Mouse (Mus musculus): Measurements from ENCODE around the gene Rhox4c. TPM values are rescaled to one million over a fixed set of nuclear protein-coding genes. Genes with fewer than 3 reads are reported as not detected.
"Not testable (repeated sequence)": the region's sequence is repeated elsewhere in the genome, so short reads cannot be mapped to it uniquely, and the experiment has no call there.

Rhox4c gene
- not detected in 2 replicates for polyA plus RNA-seq (2012; rRNA removed)

DNA sequence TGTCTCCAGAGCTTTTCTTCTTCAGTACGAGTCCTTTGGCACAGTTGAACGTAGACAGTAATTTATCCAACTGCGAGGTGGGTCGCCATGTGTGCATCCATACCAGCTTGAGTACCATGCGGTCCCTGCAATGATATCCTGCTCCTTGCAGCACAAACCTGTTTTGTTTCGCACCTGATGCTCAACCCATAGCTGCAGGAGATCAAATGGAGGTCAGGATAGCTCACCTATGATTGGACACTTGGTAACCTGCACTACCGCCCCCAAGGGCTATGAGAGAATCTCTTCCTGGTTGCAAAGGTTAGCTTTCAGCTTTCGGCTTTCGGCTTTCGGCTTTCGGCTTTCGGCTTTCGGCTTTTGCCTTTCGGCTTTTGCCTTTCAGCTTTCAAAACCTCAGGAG, at the start of gene Rhox4c:
Gene Rhox4c (plus strand): TSS at position 301 of the 400 bp plus-strand sequence.
- WGBS: 91% methylated on average over 14 of the region's 14 CpGs
- not testable (repeated sequence) for H3K36me3 ChIP-seq (ENCODE audit: control insufficient read depth, insufficient read depth, low read length); H3K27ac ChIP-seq (ENCODE audit: insufficient read depth, low read depth, low read length); H3K4me3 ChIP-seq (ENCODE audit: low read depth, low read length); H3K4me1 ChIP-seq (ENCODE audit: control insufficient read depth, insufficient read depth, insufficient read length, low read length); H3K27me3 ChIP-seq (ENCODE audit: control insufficient read depth, insufficient read depth, low read length)

DNA sequence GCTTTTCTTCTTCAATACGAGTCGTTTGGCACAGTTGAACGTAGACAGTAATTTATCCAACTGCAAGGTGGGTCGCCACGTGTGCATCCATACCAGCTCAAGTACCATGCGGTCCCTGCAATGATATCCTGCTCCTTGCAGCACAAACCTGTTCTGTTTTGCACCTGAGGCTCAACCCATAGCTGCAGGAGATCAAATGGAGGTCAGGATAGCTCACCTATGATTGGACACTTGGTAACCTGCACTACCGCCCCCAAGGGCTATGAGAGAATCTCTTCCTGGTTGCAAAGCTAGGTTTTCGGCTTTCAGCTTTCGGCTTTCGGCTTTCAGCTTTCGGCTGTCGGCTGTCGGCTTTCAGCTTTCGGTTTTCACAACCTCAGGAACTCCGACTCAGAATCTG, 47.9 kb upstream of the Rhox4c start, which contains the start of gene Rhox4b:
Gene Rhox4b (plus strand): TSS at position 301 of the 400 bp plus-strand sequence.
- H3K27me3 ChIP-seq (ENCODE audit: control insufficient read depth, insufficient read depth, low read length); H3K27ac ChIP-seq (ENCODE audit: insufficient read depth, low read depth, low read length); H3K36me3 ChIP-seq (ENCODE audit: control insufficient read depth, insufficient read depth, low read length); H3K4me1 ChIP-seq (ENCODE audit: control insufficient read depth, insufficient read depth, insufficient read length, low read length); H3K4me3 ChIP-seq (ENCODE audit: low read depth, low read length): not testable (repeated sequence)
- 81% methylated on average over 15 of the region's 15 CpGs for WGBS

DNA sequence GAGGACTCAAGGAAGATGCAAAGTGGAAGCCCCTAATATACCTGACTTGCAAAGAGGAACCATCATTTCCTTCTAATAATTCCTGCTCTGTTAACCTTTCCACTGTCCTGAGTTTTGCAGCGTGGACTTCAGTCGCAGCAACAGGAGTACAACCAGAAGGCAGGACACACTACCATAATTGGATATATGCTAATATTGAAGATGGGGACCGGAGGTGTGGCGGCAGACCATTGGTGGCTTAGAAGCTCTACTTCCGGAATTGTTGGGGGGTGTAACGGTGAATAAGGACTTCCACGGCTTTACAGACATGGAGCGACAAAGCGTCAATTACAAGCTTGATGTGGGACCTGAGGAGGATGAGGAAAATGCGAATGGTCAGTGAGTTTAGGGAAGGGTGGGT, 26.8 kb upstream of the Rhox4c start, which contains the start of gene Rhox2c:
Gene Rhox2c (plus strand): TSS at position 301 of the 400 bp plus-strand sequence.
- not testable (repeated sequence) for H3K27me3 ChIP-seq (ENCODE audit: control insufficient read depth, insufficient read depth, low read length); H3K4me1 ChIP-seq (ENCODE audit: control insufficient read depth, insufficient read depth, insufficient read length, low read length); H3K27ac ChIP-seq (ENCODE audit: insufficient read depth, low read depth, low read length); H3K36me3 ChIP-seq (ENCODE audit: control insufficient read depth, insufficient read depth, low read length); H3K4me3 ChIP-seq (ENCODE audit: low read depth, low read length)
- 90% methylated on average over 4 of the region's 10 CpGs for WGBS

DNA sequence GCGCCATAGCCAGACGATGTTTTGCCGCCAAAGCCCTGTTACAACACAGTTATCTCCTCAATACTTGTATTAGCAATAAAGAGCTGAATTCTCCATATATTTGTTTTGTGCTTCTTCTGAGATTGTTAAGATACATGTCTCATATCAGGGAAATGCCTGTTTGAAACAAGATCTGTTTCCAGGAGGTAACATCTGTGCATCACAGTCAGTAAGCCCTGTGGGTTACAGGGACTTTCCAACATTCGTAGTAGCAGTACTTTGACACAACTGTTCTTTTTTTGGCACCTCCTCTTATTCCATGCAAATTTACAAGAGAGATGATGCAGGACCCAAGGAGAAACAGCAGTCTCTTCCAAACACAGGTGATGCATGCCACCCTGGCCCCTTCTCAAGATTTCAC, 21.9 kb upstream of the Rhox4c start, which contains the start of gene Rhox3c:
Gene Rhox3c (plus strand): TSS at position 301 of the 400 bp plus-strand sequence.
- not testable (repeated sequence) for H3K4me1 ChIP-seq (ENCODE audit: control insufficient read depth, insufficient read depth, insufficient read length, low read length); H3K36me3 ChIP-seq (ENCODE audit: control insufficient read depth, insufficient read depth, low read length); H3K27me3 ChIP-seq (ENCODE audit: control insufficient read depth, insufficient read depth, low read length); H3K4me3 ChIP-seq (ENCODE audit: low read depth, low read length); H3K27ac ChIP-seq (ENCODE audit: insufficient read depth, low read depth, low read length)
- 84% methylated on average over 3 of the region's 4 CpGs for WGBS

DNA sequence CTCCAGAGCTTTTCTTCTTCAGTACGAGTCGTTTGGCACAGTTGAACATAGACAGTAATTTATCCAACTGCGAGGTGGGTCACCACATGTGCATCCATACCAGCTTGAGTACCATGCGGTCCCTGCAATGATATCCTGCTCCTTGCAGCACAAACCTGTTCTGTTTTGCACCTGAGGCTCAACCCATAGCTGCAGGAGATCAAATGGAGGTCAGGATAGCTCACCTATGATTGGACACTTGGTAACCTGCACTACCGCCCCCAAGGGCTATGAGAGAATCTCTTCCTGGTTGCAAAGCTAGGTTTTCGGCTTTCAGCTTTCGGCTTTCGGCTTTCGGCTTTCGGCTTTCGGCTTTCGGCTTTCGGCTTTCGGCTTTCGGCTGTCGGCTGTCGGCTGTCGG, 33.9 kb downstream of the Rhox4c start, which contains the start of gene Rhox4d:
Gene Rhox4d (plus strand): TSS at position 301 of the 400 bp plus-strand sequence.
- H3K4me1 ChIP-seq (ENCODE audit: control insufficient read depth, insufficient read depth, insufficient read length, low read length); H3K4me3 ChIP-seq (ENCODE audit: low read depth, low read length); H3K27me3 ChIP-seq (ENCODE audit: control insufficient read depth, insufficient read depth, low read length); H3K36me3 ChIP-seq (ENCODE audit: control insufficient read depth, insufficient read depth, low read length); H3K27ac ChIP-seq (ENCODE audit: insufficient read depth, low read depth, low read length): not testable (repeated sequence)
- WGBS: 90% methylated on average over 17 of the region's 18 CpGs

DNA sequence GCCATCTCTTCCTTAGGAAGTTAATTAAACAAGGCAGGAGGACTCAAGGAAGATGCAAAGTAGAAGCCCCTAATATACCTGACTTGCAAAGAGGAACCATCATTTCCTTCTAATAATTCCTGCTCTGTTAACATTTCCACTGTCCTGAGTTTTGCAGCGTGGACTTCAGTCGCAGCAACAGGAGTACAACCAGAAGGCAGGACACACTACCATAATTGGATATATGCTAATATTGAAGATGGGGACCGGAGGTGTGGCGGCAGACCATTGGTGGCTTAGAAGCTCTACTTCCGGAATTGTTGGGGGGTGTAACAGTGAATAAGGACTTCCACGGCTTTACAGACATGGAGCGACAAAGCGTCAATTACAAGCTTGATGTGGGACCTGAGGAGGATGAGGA, 50.0 kb downstream of the Rhox4c start, which contains the start of gene Rhox2e:
Gene Rhox2e (plus strand): TSS at position 301 of the 400 bp plus-strand sequence.
- H3K27me3 ChIP-seq (ENCODE audit: control insufficient read depth, insufficient read depth, low read length); H3K4me1 ChIP-seq (ENCODE audit: control insufficient read depth, insufficient read depth, insufficient read length, low read length); H3K36me3 ChIP-seq (ENCODE audit: control insufficient read depth, insufficient read depth, low read length); H3K27ac ChIP-seq (ENCODE audit: insufficient read depth, low read depth, low read length); H3K4me3 ChIP-seq (ENCODE audit: low read depth, low read length): not testable (repeated sequence)
- WGBS: 89% methylated on average over 2 of the region's 8 CpGs

Other genes with a start within 250 kb of the Rhox4c start
- gene Rhox2a, start 235.4 kb upstream of the Rhox4c start, polyA plus RNA-seq (2012; rRNA removed): not detected in 2 replicates
- gene Rhox3a, start 230.4 kb upstream of the Rhox4c start, polyA plus RNA-seq (2012; rRNA removed): not detected in 2 replicates
- gene Rhox4a, start 215.0 kb upstream of the Rhox4c start, polyA plus RNA-seq (2012; rRNA removed): not detected in 2 replicates
- not detected in 2 replicates for gene Rhox3a2, start 100.3 kb upstream of the Rhox4c start, polyA plus RNA-seq (2012; rRNA removed)
- not detected in 2 replicates for gene Rhox4a2, start 89.5 kb upstream of the Rhox4c start, polyA plus RNA-seq (2012; rRNA removed)
- not detected in 2 replicates for gene Rhox2b, start 68.3 kb upstream of the Rhox4c start, polyA plus RNA-seq (2012; rRNA removed)
- gene Rhox4b, start 47.8 kb upstream of the Rhox4c start, polyA plus RNA-seq (2012; rRNA removed): not detected in 2 replicates
- not detected in 2 replicates for gene Rhox2c, start 26.7 kb upstream of the Rhox4c start, polyA plus RNA-seq (2012; rRNA removed)
- gene Rhox3c, start 21.8 kb upstream of the Rhox4c start, polyA plus RNA-seq (2012; rRNA removed): not detected in 2 replicates
- gene Rhox2d, start 13.1 kb downstream of the Rhox4c start, polyA plus RNA-seq (2012; rRNA removed): not detected in 2 replicates
- gene Rhox4d, start 34.0 kb downstream of the Rhox4c start, polyA plus RNA-seq (2012; rRNA removed): not detected in 2 replicates
- gene Rhox2e, start 50.1 kb downstream of the Rhox4c start, polyA plus RNA-seq (2012; rRNA removed): not detected in 2 replicates
- not detected in 2 replicates for gene Rhox3e, start 61.7 kb downstream of the Rhox4c start, polyA plus RNA-seq (2012; rRNA removed)
- gene Rhox4e, start 77.1 kb downstream of the Rhox4c start, polyA plus RNA-seq (2012; rRNA removed): not detected in 2 replicates
- not detected in 2 replicates for gene Rhox2f, start 91.1 kb downstream of the Rhox4c start, polyA plus RNA-seq (2012; rRNA removed)
- not detected in 2 replicates for gene Rhox3f, start 100.7 kb downstream of the Rhox4c start, polyA plus RNA-seq (2012; rRNA removed)
- gene Rhox4f, start 127.4 kb downstream of the Rhox4c start, polyA plus RNA-seq (2012; rRNA removed): not detected in 2 replicates
- gene Rhox3g, start 148.3 kb downstream of the Rhox4c start, polyA plus RNA-seq (2012; rRNA removed): not detected in 2 replicates
- not detected in 2 replicates for gene Rhox2g, start 163.1 kb downstream of the Rhox4c start, polyA plus RNA-seq (2012; rRNA removed)
- not detected in 2 replicates for gene Rhox4g, start 171.0 kb downstream of the Rhox4c start, polyA plus RNA-seq (2012; rRNA removed)
- not detected in 2 replicates for gene Rhox3h, start 188.4 kb downstream of the Rhox4c start, polyA plus RNA-seq (2012; rRNA removed)
- gene Rhox2h, start 192.9 kb downstream of the Rhox4c start, polyA plus RNA-seq (2012; rRNA removed): not detected in 2 replicates

Data from small intestine, adult 2 months (tissue).